Mouse (Mus musculus) liver, adult 2 months (tissue): Measurements from ENCODE around the gene Serpinf2. TPM values are rescaled to one million over a fixed set of nuclear protein-coding genes. Genes with fewer than 3 reads are reported as not detected.

Experiments
- DNase-seq: peaks from one replicate; pipeline ENCODE4 v3.0.0-alpha.2; 2011; ENCODE audit warnings: low read depth, low spot score; ENCODE audit errors: extremely low read depth
- H3K27ac ChIP-seq: fragments of 200-500 bp; replicated peaks from 2 replicates; pipeline ENCODE4 v1.5.1; 2012; ENCODE audit warnings: low read depth, mild to moderate bottlenecking, control low read depth, inconsistent platforms, low read length; ENCODE audit not compliant: insufficient read depth
- H3K27me3 ChIP-seq: fragments of 200-500 bp; 2 replicates; pipeline ENCODE4 v1.6.1; 2012; ENCODE audit warnings: mild to moderate bottlenecking, moderate library complexity, low read length, inconsistent platforms; ENCODE audit not compliant: control insufficient read depth, insufficient read depth
- H3K36me3 ChIP-seq: fragments of 200-500 bp; 2 replicates; pipeline ENCODE4 v1.6.1; 2012; ENCODE audit warnings: low read length, inconsistent platforms; ENCODE audit not compliant: control insufficient read depth, insufficient read depth
- H3K4me1 ChIP-seq: fragments of 200-500 bp; 2 replicates; pipeline ENCODE4 v1.6.1; 2011; ENCODE audit warnings: low read length; ENCODE audit not compliant: control insufficient read depth, insufficient read depth
- H3K4me3 ChIP-seq: fragments of 200-500 bp; 2 replicates; pipeline ENCODE4 v1.5.1; 2011; ENCODE audit warnings: low read depth, mild to moderate bottlenecking, control low read depth, low read length, moderate library complexity; ENCODE audit not compliant: insufficient read depth
- H3K79me2 ChIP-seq: fragments of 200-500 bp; 2 replicates; pipeline ENCODE4 v1.6.1; 2012; ENCODE audit warnings: inconsistent platforms, mild to moderate bottlenecking, low read length, moderate library complexity; ENCODE audit not compliant: control insufficient read depth, insufficient read depth
- H3K9ac ChIP-seq: fragments of 200-500 bp; 2 replicates; pipeline ENCODE4 v1.6.1; 2012; ENCODE audit warnings: low read depth, mild to moderate bottlenecking, control low read depth, inconsistent platforms, low read length
- CTCF ChIP-seq: fragments of 200-500 bp; IDR thresholded peaks from 2 replicates; pipeline ENCODE4 v1.5.1; 2011; ENCODE audit warnings: low read depth, low read length, control low read depth
- POLR2A ChIP-seq: fragments of 200-500 bp; IDR thresholded peaks from 2 replicates; pipeline ENCODE4 v1.6.1; 2011; ENCODE audit warnings: low read length, control low read depth; ENCODE audit not compliant: insufficient read depth; ENCODE audit errors: extremely low read depth
- WGBS: fragments of 180-500 bp; shearing (Covaris S2); methylation state at CpG from one replicate; pipeline ENCODE4 v1.1.7; 2018; 5-methylcytosine and 5-hydroxymethylcytosine counted together
- polyA plus RNA-seq: library from polyadenylated mRNA; depleted of rRNA; stranded (reverse); fragments of >200 nt; gene quantifications from 2 replicates; pipeline ENCODE4 v1.2.3, GENCODE M21; 2012
- total RNA-seq: library from RNA; depleted of rRNA; stranded (reverse); fragments of >200 nt; gene quantifications from 2 replicates; pipeline ENCODE4 v1.2.3, GENCODE M21; 2014

Gene Serpinf2
- total and polyA plus RNA-seq, 2 experiments, result 687 to 1,654 TPM

DNA sequence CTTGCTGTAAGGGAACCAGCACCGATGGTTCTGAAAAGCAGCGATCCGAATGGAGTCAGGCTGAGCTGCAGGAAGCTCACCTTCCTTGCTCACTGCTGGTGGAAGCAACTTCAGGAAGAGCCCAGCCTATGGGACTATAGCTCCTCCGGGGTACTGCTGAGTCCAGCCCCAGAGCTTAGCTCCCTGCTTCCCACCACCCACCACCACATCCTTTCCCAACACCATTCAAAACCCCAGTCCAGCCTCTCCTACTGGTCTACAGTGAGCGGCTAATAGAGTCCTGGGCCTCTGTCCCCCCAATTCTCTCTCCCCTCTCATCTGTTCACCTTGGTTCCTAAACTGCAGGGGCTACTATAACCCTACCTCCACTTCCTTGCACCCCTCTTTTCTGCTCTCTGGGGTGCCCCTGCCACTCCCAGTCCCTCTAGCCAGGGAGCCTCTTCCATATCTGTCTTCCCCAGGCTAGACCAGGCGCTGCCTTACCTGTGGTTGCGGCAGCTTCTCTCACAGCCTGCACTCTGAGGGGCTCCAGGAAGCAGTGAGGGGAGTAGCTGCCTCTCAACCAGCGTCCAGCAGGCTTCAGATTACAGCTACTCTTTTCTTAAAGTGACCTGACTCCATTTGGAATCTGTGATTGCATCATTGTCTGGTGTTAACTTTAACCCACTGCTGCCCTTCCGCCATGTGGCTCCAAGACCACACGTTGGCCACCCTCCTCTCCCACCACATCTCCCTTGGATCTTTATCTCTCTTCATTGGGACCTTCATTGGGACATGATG is 17.2 kb downstream of the Serpinf2 start, which contains the start of gene Serpinf1:
Serpinf1 (minus strand) TSS at position 689 of the 780 bp plus-strand sequence.
- DNase-seq, result peak; percentile 83
- Histone ChIP-seq H3K27me3 (no peaks in the 10 kb centered on the region), H3K36me3 (peaks cover 3% of the 10 kb centered on the region), H3K4me1 (peaks cover 14% of the 10 kb centered on the region), H3K4me3 (peak within 1 kb of the TSS; percentile 82), H3K9ac (peak within 1 kb of the TSS; percentile 94), H3K79me2 (peaks cover 6% of the 10 kb centered on the region; the same call in 1 of the 2 replicates), H3K27ac (peak within 1 kb of the TSS; percentile 98)
- no peak for TF ChIP-seq CTCF
- TF ChIP-seq POLR2A, result peak; percentile 36; the same call in 1 of the 2 replicates
- 15% methylated on average over 10 of the region's 10 CpGs for WGBS

DNA sequence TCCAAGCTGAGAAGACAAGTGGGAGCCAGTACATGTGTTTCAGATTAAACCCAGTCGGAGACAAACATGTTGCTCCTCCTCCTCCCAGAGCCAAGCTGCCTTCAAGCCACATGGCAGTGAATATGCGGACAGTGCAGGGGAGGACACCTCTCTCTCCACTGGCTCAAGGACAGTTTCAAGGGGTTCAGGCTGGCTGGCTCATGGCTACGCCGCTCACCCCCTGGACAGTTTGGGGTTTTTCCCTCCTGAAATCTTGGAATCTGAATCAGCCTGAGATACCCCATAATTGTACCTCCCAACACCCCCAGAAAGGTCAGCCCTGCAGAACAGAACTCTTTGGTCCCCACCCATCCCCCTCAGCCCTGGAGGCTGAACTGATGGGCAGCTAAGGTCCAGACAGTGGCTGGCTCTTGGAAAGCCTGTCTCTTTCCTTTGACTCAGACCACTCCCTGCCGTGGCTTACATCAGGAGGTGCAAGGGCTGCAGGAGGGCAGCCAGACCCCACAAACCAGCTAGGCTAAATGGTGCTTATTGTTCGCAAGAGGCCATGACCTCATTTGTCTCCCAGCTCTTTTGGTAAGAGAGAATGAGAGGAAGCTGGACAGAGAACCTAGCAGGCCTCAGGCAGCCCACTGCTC is 17.9 kb downstream of the Serpinf2 start:
- 21% methylated on average over 6 of the region's 6 CpGs for WGBS
- Histone ChIP-seq H3K27ac (peak overlapping the region; percentile 98), H3K27me3 (no peaks in the 10 kb centered on the region), H3K79me2 (peaks cover 6% of the 10 kb centered on the region; the same call in 1 of the 2 replicates), H3K4me3 (peak overlapping the region; percentile 82), H3K9ac (peak overlapping the region; percentile 94), H3K36me3 (peaks cover 4% of the 10 kb centered on the region), H3K4me1 (peaks cover 14% of the 10 kb centered on the region)
- DNase-seq, result peak; percentile 81
- TF ChIP-seq CTCF (no peak), POLR2A (no peak)

DNA sequence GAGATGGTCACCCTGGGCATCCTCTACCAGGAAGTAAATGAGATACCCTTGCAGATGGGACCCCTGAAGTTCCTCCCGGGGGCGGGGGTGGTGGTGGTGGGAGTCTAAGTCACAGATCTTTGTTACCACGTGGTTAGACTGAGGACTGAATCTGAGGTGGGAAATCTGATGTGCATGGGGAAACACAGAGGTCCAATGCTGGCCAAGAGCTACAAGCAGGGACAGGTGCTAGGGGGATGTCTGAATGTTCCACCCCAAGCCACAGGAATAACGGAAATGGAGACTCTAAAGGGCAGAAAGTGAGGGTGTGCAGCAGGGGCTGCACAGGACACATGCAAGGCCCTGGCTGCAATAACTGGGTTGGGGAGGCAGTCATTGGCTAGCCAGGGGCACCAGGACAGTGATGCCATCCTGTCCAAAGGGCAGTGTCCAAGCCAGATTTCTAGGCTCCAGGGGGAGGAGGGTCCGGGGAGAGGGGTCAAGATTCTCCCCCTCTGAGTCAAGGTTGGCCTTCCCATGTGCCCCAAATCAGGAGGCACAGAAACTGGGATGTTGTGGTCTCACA is 18.5 kb downstream of the Serpinf2 start:
- no peak for TF ChIP-seq POLR2A
- TF ChIP-seq CTCF, result no peak
- peak overlapping the region; percentile 94 for H3K9ac ChIP-seq

GRCm38 (mm10) chr11:75420037-75420436 is 19.4 kb downstream of the Serpinf2 start:
- DNase-seq, result no peak
- Histone ChIP-seq H3K27ac (0 out of 2 replicates have a peak overlapping the region, but pooled peaks have one; percentile 0), H3K36me3 (peaks cover 15% of the 10 kb centered on the region), H3K79me2 (peaks cover 6% of the 10 kb centered on the region; the same call in 1 of the 2 replicates), H3K9ac (no peak overlapping the region), H3K4me3 (no peak overlapping the region), H3K4me1 (peaks cover 14% of the 10 kb centered on the region), H3K27me3 (no peaks in the 10 kb centered on the region)
- no peak for TF ChIP-seq POLR2A
- TF ChIP-seq CTCF, result no peak
- 74% methylated on average over 7 of the region's 7 CpGs for WGBS

More for the DNA sequence above, 18.5 kb downstream of the Serpinf2 start:
- Histone ChIP-seq H3K27ac (peak overlapping the region; percentile 98), H3K36me3 (peaks cover 7% of the 10 kb centered on the region), H3K27me3 (no peaks in the 10 kb centered on the region), H3K4me1 (peaks cover 14% of the 10 kb centered on the region), H3K4me3 (peak overlapping the region; percentile 82), H3K79me2 (peaks cover 6% of the 10 kb centered on the region; the same call in 1 of the 2 replicates)
- WGBS, result 25% methylated on average over 5 of the region's 5 CpGs
- peak; percentile 81 for DNase-seq

GRCm38 (mm10) chr11:75415994-75416393 is 23.4 kb downstream of the Serpinf2 start:
- Histone ChIP-seq H3K4me3 (no peak overlapping the region), H3K79me2 (peaks cover 6% of the 10 kb centered on the region; the same call in 1 of the 2 replicates), H3K9ac (no peak overlapping the region), H3K36me3 (peaks cover 44% of the 10 kb centered on the region), H3K4me1 (peaks cover 8% of the 10 kb centered on the region), H3K27ac (no peak overlapping the region), H3K27me3 (no peaks in the 10 kb centered on the region)
- no peak for TF ChIP-seq CTCF
- TF ChIP-seq POLR2A, result no peak
- no peak for DNase-seq
- 86% methylated on average over 13 of the region's 13 CpGs for WGBS
